31 mouse cellular contexts compared by ENCODE assay signal in genomic region chr19:5980477-5980876, GRCm38 (mm10). TPM values are rescaled to one million over a fixed set of nuclear protein-coding genes. Genes with fewer than 3 reads are reported as not detected.
A peak's percentile ranks its signal among the peaks of the same experiment; 100 is the strongest.
DNase-seq lines count a peak whose midpoint lies in the region; ATAC-seq and TF ChIP-seq lines count a peak whose summit lies in the region.
"Had no signal": no experiment of that assay in that cellular context is flagged by ENCODE, and none has a peak within 500 bp of the region (broad histone marks: within the 10 kb centered on the region; RNA-seq: fewer than 3 reads in every experiment).

No protein-coding gene starts in this region.

- H3K27ac ChIP-seq in liver, embryonic 11.5 days (ENCODE audit: low read depth, low read length) = no peak overlapping the region
- H3K27ac ChIP-seq in MEL (ENCODE audit: control insufficient read depth, low read depth, low read length) = peak overlapping the region; percentile 26; the same call in 1 of the 2 replicates
- no peak overlapping the region for H3K27ac ChIP-seq in hindbrain, postnatal 0 days
- H3K27ac ChIP-seq: embryonic facial prominence, embryonic 12.5 days; embryonic facial prominence, embryonic 15.5 days; heart, adult 2 months; heart, embryonic 10.5 days; heart, embryonic 13.5 days; hindbrain, embryonic 14.5 days had no signal

- no peak for TF ChIP-seq CTCF in MEL (IDR thresholded peaks at IDR 0.05 in 2 of 3, conservative IDR thresholded peaks at IDR 0.05 in 1 of 3; ENCODE audit: control insufficient read depth in 1 of 3, insufficient read depth in 1 of 3, low read depth in 2 of 3, low read length in 3 of 3, poor library complexity in 1 of 3, severe bottlenecking in 1 of 3)
- TF ChIP-seq CTCF in hindbrain, postnatal 0 days (IDR thresholded peaks at IDR 0.05; ENCODE audit: low read depth) = no peak

- no peak overlapping the region for H3K4me3 ChIP-seq in liver, embryonic 11.5 days (ENCODE audit: low read depth, low read length)
- H3K4me3 ChIP-seq in MEL (ENCODE audit: control insufficient read depth in 1 of 2, insufficient read depth in 1 of 2, low read depth in 2 of 2, low read length in 2 of 2) = peak overlapping the region; percentile 8 to 34; a peak in 3 of 4 replicates
- H3K4me3 ChIP-seq in hindbrain, postnatal 0 days (ENCODE audit: low read length) = no peak overlapping the region
- H3K4me3 ChIP-seq: embryonic facial prominence, embryonic 12.5 days; embryonic facial prominence, embryonic 15.5 days; heart, adult 2 months; heart, embryonic 10.5 days; heart, embryonic 13.5 days had no signal

- no peak for TF ChIP-seq RAD21 in MEL (IDR thresholded peaks at IDR 0.05; ENCODE audit: low read depth, low read length)

- peak; percentile 61 for ATAC-seq in liver, embryonic 11.5 days (replicated peaks; ENCODE audit: low FRiP score)
- ATAC-seq in common myeloid progenitor, adult 5-6 weeks (replicated peaks; ENCODE audit: low read depth, poor library complexity, severe bottlenecking) = peak; percentile 90
- ATAC-seq in megakaryocyte progenitor cell, adult 5-6 weeks (replicated peaks; ENCODE audit: poor library complexity) = peak; percentile 91
- no peak for ATAC-seq in hindbrain, postnatal 0 days
- ATAC-seq: forebrain, embryonic 14.5 days; forebrain, postnatal 0 days had no signal

- no peaks in the 10 kb centered on the region for H3K79me2 ChIP-seq in MEL (ENCODE audit: control insufficient read depth, insufficient read depth, low read length, poor library complexity)

- TF ChIP-seq POLR2A in MEL (IDR thresholded peaks at IDR 0.05; ENCODE audit: control insufficient read depth in 1 of 2, insufficient read depth in 1 of 2, low read depth in 1 of 2, low read length in 2 of 2, poor library complexity in 1 of 2) = no peak

- 60% methylated on average over 9 of the region's 9 CpGs for WGBS in liver, embryonic 11.5 days
- WGBS in hindbrain, postnatal 0 days = 82% methylated on average over 9 of the region's 9 CpGs

- H3K4me1 ChIP-seq in liver, embryonic 11.5 days (replicated peaks; ENCODE audit: control insufficient read depth, insufficient read depth, low read length) = no peaks in the 10 kb centered on the region; the same call in 1 of the 2 replicates
- H3K4me1 ChIP-seq in MEL (ENCODE audit: control insufficient read depth in 1 of 2, insufficient read depth in 2 of 2, low read length in 2 of 2) = peaks cover 7 to 13% of the 10 kb centered on the region in 2 experiments
- H3K4me1 ChIP-seq in hindbrain, postnatal 0 days (ENCODE audit: insufficient read depth, low read length) = no peaks in the 10 kb centered on the region
- H3K4me1 ChIP-seq: heart, embryonic 10.5 days; heart, embryonic 13.5 days had no signal

- H3K9me3 ChIP-seq in liver, embryonic 11.5 days (ENCODE audit: control insufficient read depth, low read length) = no peaks in the 10 kb centered on the region
- no peaks in the 10 kb centered on the region for H3K9me3 ChIP-seq in MEL (replicated peaks; ENCODE audit: insufficient read depth, low read length)
- no peaks in the 10 kb centered on the region for H3K9me3 ChIP-seq in hindbrain, postnatal 0 days (ENCODE audit: low read length)
- H3K9me3 ChIP-seq: embryonic facial prominence, embryonic 12.5 days; embryonic facial prominence, embryonic 15.5 days; heart, embryonic 10.5 days; heart, embryonic 13.5 days had no signal

- H3K27me3 ChIP-seq in liver, embryonic 11.5 days (replicated peaks; ENCODE audit: control insufficient read depth, insufficient read depth, low read length) = no peaks in the 10 kb centered on the region
- H3K27me3 ChIP-seq in MEL (ENCODE audit: control insufficient read depth in 1 of 2, insufficient read depth in 2 of 2, low read length in 2 of 2) = no peaks in the 10 kb centered on the region
- H3K27me3 ChIP-seq in hindbrain, postnatal 0 days (ENCODE audit: insufficient read depth, low read length) = no peaks in the 10 kb centered on the region
- H3K27me3 ChIP-seq: embryonic facial prominence, embryonic 12.5 days; embryonic facial prominence, embryonic 15.5 days; heart, embryonic 13.5 days had no signal

- H3K36me3 ChIP-seq in liver, embryonic 11.5 days (ENCODE audit: control insufficient read depth, insufficient read depth, low read length) = no peaks in the 10 kb centered on the region
- peaks cover 0 to 3% of the 10 kb centered on the region in 2 experiments; a peak in 1 of 4 replicates for H3K36me3 ChIP-seq in MEL (ENCODE audit: control insufficient read depth in 1 of 2, insufficient read depth in 2 of 2, low read length in 2 of 2)
- H3K36me3 ChIP-seq in hindbrain, postnatal 0 days (ENCODE audit: insufficient read depth, low read length) = no peaks in the 10 kb centered on the region
- H3K36me3 ChIP-seq: embryonic facial prominence, embryonic 12.5 days; embryonic facial prominence, embryonic 15.5 days; heart, embryonic 10.5 days; heart, embryonic 13.5 days had no signal

- peak; percentile 40 to 47 for TF ChIP-seq EP300 in MEL (IDR thresholded peaks at IDR 0.05; ENCODE audit: low read depth in 1 of 2, low read length in 2 of 2)

- no peak overlapping the region for H3K9ac ChIP-seq in liver, embryonic 11.5 days (ENCODE audit: low read depth, low read length)
- peak overlapping the region; percentile 30; the same call in 1 of the 2 replicates for H3K9ac ChIP-seq in MEL (ENCODE audit: control insufficient read depth, low read depth, low read length, poor library complexity, severe bottlenecking)
- H3K9ac ChIP-seq in hindbrain, postnatal 0 days (replicated peaks; ENCODE audit: low read length) = no peak overlapping the region
- H3K9ac ChIP-seq: embryonic facial prominence, embryonic 12.5 days; embryonic facial prominence, embryonic 15.5 days; forebrain, postnatal 0 days; heart, embryonic 13.5 days; hindbrain, embryonic 14.5 days had no signal

- no peak for DNase-seq in liver, embryonic 11.5 days (ENCODE audit: low spot score)
- DNase-seq in liver (no peak), MEL (ENCODE audit: low read depth, low spot score) (peak; percentile 85)
- no peak for DNase-seq in frontal cortex, postnatal 36 days (ENCODE audit: low spot score in 2 of 2)
- no peak for DNase-seq in hindbrain, postnatal 0 days (ENCODE audit: low spot score)
- no peak for DNase-seq in right cerebral cortex, adult 18-20 months
- DNase-seq: adrenal gland, postnatal 10 days; adrenal gland, postnatal 36 days; cerebellum, adult 18-20 months; cerebellum, adult 9-10 months; cerebellum, postnatal 14 days; forebrain, postnatal 0 days; gastrocnemius, postnatal 10 days; gastrocnemius, postnatal 36 days; heart, adult 2 months; heart, postnatal 14 days; heart, postnatal 4 days had no signal

- H3K4me2 ChIP-seq in liver, embryonic 11.5 days = no peak overlapping the region
- no peak overlapping the region for H3K4me2 ChIP-seq in hindbrain, postnatal 0 days (ENCODE audit: low read depth, low read length)
- H3K4me2 ChIP-seq: embryonic facial prominence, embryonic 12.5 days; embryonic facial prominence, embryonic 15.5 days; heart, embryonic 13.5 days; hindbrain, embryonic 14.5 days had no signal

TF ChIP-seq in MEL, 35 proteins besides CTCF, POLR2A, EP300 and RAD21 (continues in another document):
- TF ChIP-seq TCF12 (IDR thresholded peaks at IDR 0.05; ENCODE audit: low read depth, low read length) (0 out of 2 replicates have a peak, but pooled peaks have one; percentile 22), E2F4 (IDR thresholded peaks at IDR 0.05; ENCODE audit: borderline replicate concordance, low read depth, low read length) (no peak)

RNA-seq across cellular contexts. Expression of gene Slc22a20, which starts 5.5 kb away (rescaled TPM):
- not detected in 2 replicates for polyA plus RNA-seq in liver, embryonic 11.5 days (2014; fragmentation: Nextera tagmentation; extraction: Ambion mirVana)
- total RNA-seq in MEL (2012; rRNA removed) = not detected in 2 replicates
- not detected for polyA plus RNA-seq in MEL (2012; ENCODE audit: insufficient read depth in 1 of 2, insufficient read length in 2 of 2, low read depth in 1 of 2, low replicate concordance in 2 of 2, missing spikeins in 1 of 2)
- not detected in 2 replicates for total RNA-seq in common myeloid progenitor, adult 5-6 weeks (2017)
- total RNA-seq in megakaryocyte progenitor cell, adult 5-6 weeks (2015) = not detected in 2 replicates
- total RNA-seq in megakaryocyte progenitor cell, adult 5-6 weeks (2017) = 0.44 TPM in 1 of 2 replicates, not detected in the other
- not detected in 2 replicates for total RNA-seq in hindbrain, postnatal 0 days (2014; rRNA removed)
- not detected in 2 replicates for polyA plus RNA-seq in hindbrain, postnatal 0 days (2015; fragmentation: Nextera tagmentation; extraction: Ambion mirVana)
- total RNA-seq: adrenal gland, adult 18-20 months; adrenal gland, postnatal 10 days; adrenal gland, postnatal 36 days; forebrain, postnatal 0 days; gastrocnemius, postnatal 10 days; gastrocnemius, postnatal 36 days; granulocyte monocyte progenitor cell, adult 5-6 weeks; heart, adult 2 months; heart, postnatal 14 days; heart, postnatal 4 days had no signal
- polyA plus RNA-seq: embryonic facial prominence, embryonic 12.5 days; embryonic facial prominence, embryonic 15.5 days; forebrain, embryonic 11.5 days; forebrain, embryonic 14.5 days; forebrain, postnatal 0 days; frontal cortex, adult 2 months; heart, adult 2 months; heart, embryonic 10.5 days; heart, embryonic 13.5 days; heart, embryonic 16.5 days; hindbrain, embryonic 11.5 days; hindbrain, embryonic 14.5 days had no signal

RNA-seq across cellular contexts. Expression of gene Pola2, which starts 16.5 kb away (rescaled TPM):
- polyA plus RNA-seq in liver, embryonic 11.5 days (2014; fragmentation: Nextera tagmentation; extraction: Ambion mirVana) = 129 and 131 TPM in 2 replicates
- total RNA-seq in MEL (2012; rRNA removed) = 75.3 and 77.3 TPM in 2 replicates
- 100 to 1,000 TPM in 1 of 2 experiments, 10 to 100 TPM in 1; 99.4 to 126 TPM for polyA plus RNA-seq in MEL (2012; ENCODE audit: insufficient read depth in 1 of 2, insufficient read length in 2 of 2, low read depth in 1 of 2, low replicate concordance in 2 of 2, missing spikeins in 1 of 2)
- 61.2 and 63.5 TPM in 2 replicates for total RNA-seq in common myeloid progenitor, adult 5-6 weeks (2017)
- 60.9 and 76.7 TPM in 2 replicates for total RNA-seq in megakaryocyte progenitor cell, adult 5-6 weeks (2015)
- 57.4 and 61.3 TPM in 2 replicates for total RNA-seq in megakaryocyte progenitor cell, adult 5-6 weeks (2017)
- total RNA-seq in hindbrain, postnatal 0 days (2014; rRNA removed) = 23.4 and 28.9 TPM in 2 replicates
- 19.5 and 21.5 TPM in 2 replicates for polyA plus RNA-seq in hindbrain, postnatal 0 days (2015; fragmentation: Nextera tagmentation; extraction: Ambion mirVana)

RNA-seq across cellular contexts. Expression of gene Capn1, which starts 35.2 kb away (rescaled TPM):
- 25.2 and 25.8 TPM in 2 replicates for polyA plus RNA-seq in liver, embryonic 11.5 days (2014; fragmentation: Nextera tagmentation; extraction: Ambion mirVana)
- 42.5 and 43.4 TPM in 2 replicates for total RNA-seq in MEL (2012; rRNA removed)
- polyA plus RNA-seq in MEL (2012; ENCODE audit: insufficient read depth in 1 of 2, insufficient read length in 2 of 2, low read depth in 1 of 2, low replicate concordance in 2 of 2, missing spikeins in 1 of 2) = 10 to 100 TPM in 1 of 2 experiments, not detected in 1; 75.2 TPM
- 29.9 and 37.2 TPM in 2 replicates for total RNA-seq in common myeloid progenitor, adult 5-6 weeks (2017)
- total RNA-seq in megakaryocyte progenitor cell, adult 5-6 weeks (2015) = 18.6 and 20.0 TPM in 2 replicates
- total RNA-seq in megakaryocyte progenitor cell, adult 5-6 weeks (2017) = 36.8 and 38.4 TPM in 2 replicates
- total RNA-seq in hindbrain, postnatal 0 days (2014; rRNA removed) = 13.6 and 15.7 TPM in 2 replicates
- 4.6 and 4.8 TPM in 2 replicates for polyA plus RNA-seq in hindbrain, postnatal 0 days (2015; fragmentation: Nextera tagmentation; extraction: Ambion mirVana)

RNA-seq across cellular contexts. Expression of gene Cdc42ep2, which starts 55.9 kb away (rescaled TPM):
- 5.1 TPM in 2 replicates for polyA plus RNA-seq in liver, embryonic 11.5 days (2014; fragmentation: Nextera tagmentation; extraction: Ambion mirVana)
- total RNA-seq in MEL (2012; rRNA removed) = 0.75 and 1.1 TPM in 2 replicates
- 1 to 10 TPM in 1 of 2 experiments, not detected in 1; 1.7 TPM for polyA plus RNA-seq in MEL (2012; ENCODE audit: insufficient read depth in 1 of 2, insufficient read length in 2 of 2, low read depth in 1 of 2, low replicate concordance in 2 of 2, missing spikeins in 1 of 2)
- total RNA-seq in common myeloid progenitor, adult 5-6 weeks (2017) = not detected in 2 replicates
- total RNA-seq in megakaryocyte progenitor cell, adult 5-6 weeks (2015) = not detected in 2 replicates
- total RNA-seq in megakaryocyte progenitor cell, adult 5-6 weeks (2017) = 0.07 TPM in 1 of 2 replicates, not detected in the other
- 22.0 and 28.0 TPM in 2 replicates for total RNA-seq in hindbrain, postnatal 0 days (2014; rRNA removed)
- polyA plus RNA-seq in hindbrain, postnatal 0 days (2015; fragmentation: Nextera tagmentation; extraction: Ambion mirVana) = 17.4 and 18.0 TPM in 2 replicates
- total RNA-seq: granulocyte monocyte progenitor cell, adult 5-6 weeks had no signal

Comparison
In these comparisons a context has a peak if more than half of its experiments do, and no peak if none do; other contexts are left out.
1. H3K4me3 ChIP-seq: peak in MEL (2 of 2); none in liver, embryonic 11.5 days (single experiment) and hindbrain, postnatal 0 days (single experiment).